Mouse (Mus musculus) bone marrow, adult 2 months (tissue): Measurements from ENCODE around the gene P2ry10b. TPM values are rescaled to one million over a fixed set of nuclear protein-coding genes. Genes with fewer than 3 reads are reported as not detected.

Source experiments
- H3K27ac ChIP-seq: fragments of 200-500 bp; 2 replicates; pipeline ENCODE4 v1.5.1; 2012; ENCODE audit warnings: low read depth, mild to moderate bottlenecking, control low read depth, inconsistent platforms, low read length; ENCODE audit not compliant: control insufficient read depth, poor library complexity, insufficient read depth
- H3K4me1 ChIP-seq: fragments of 200-500 bp; 2 replicates; pipeline ENCODE4 v1.6.1; 2011; ENCODE audit warnings: low read length; ENCODE audit not compliant: control insufficient read depth, insufficient read depth
- H3K4me3 ChIP-seq: fragments of 200-500 bp; replicated peaks from 2 replicates; pipeline ENCODE3; 2011; ENCODE audit warnings: mild to moderate bottlenecking, low read depth, low read length, control low read depth; ENCODE audit not compliant: control insufficient read depth
- CTCF ChIP-seq: fragments of 200-500 bp; IDR thresholded peaks from 2 replicates; pipeline ENCODE4 v1.5.1; 2011; ENCODE audit warnings: low read length, control low read depth; ENCODE audit not compliant: control insufficient read depth, insufficient read depth
- POLR2A ChIP-seq: fragments of 200-500 bp; IDR thresholded peaks from 2 replicates; pipeline ENCODE4 v1.6.1; 2011; ENCODE audit warnings: low read depth, mild to moderate bottlenecking, control low read depth, low read length, borderline replicate concordance; ENCODE audit not compliant: control insufficient read depth
- WGBS: fragments of 180-500 bp; shearing (Covaris S2); methylation state at CpG from one replicate; pipeline ENCODE4 v1.1.7; 2018; 5-methylcytosine and 5-hydroxymethylcytosine counted together
- polyA plus RNA-seq: library from polyadenylated mRNA; stranded (reverse); fragments of >200 nt; gene quantifications from 2 replicates; pipeline ENCODE4 v1.2.4, GENCODE M21; 2011; ENCODE audit warnings: low replicate concordance; ENCODE audit not compliant: missing spikeins, insufficient read depth, insufficient read length

P2ry10b gene
- polyA plus RNA-seq, 1 experiment, result not detected

DNA sequence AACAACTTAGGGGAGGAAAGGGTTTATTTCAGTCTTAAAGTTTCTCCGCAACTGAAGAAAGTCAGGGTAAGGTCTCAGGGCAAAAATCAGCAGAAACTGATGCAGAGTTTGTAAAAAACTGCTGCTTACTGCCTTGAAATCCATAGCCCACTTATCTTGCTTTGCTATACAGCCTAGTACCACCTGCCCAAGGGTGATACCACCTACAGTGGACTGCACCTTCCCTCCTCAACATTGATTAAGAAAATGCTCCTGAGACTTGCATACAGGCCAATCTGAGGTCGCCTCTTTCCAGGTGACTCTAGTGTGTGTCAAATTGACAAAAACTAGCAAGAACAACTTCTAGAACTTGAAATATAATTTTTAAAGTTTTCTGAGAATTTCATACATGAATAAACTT, 7.3 kb downstream of the P2ry10b start:
- WGBS, result 81% methylated on average over 2 of the region's 2 CpGs
- H3K4me1 ChIP-seq, result no peaks in the 10 kb centered on the region
- TF ChIP-seq CTCF (no peak), POLR2A (no peak)
- no peak overlapping the region for H3K4me3 ChIP-seq
- no peak overlapping the region; the same call in 1 of the 2 replicates for H3K27ac ChIP-seq

- TF ChIP-seq CTCF (no peak; the same call in 1 of the 2 replicates), POLR2A (no peak)
- no peaks in the 10 kb centered on the region for H3K4me1 ChIP-seq
- no peak overlapping the region for H3K4me3 ChIP-seq
- H3K27ac ChIP-seq, result no peak overlapping the region
Observed at GRCm38 (mm10) chrX:107160496-107160895, 11.8 kb downstream of the P2ry10b start.

DNA sequence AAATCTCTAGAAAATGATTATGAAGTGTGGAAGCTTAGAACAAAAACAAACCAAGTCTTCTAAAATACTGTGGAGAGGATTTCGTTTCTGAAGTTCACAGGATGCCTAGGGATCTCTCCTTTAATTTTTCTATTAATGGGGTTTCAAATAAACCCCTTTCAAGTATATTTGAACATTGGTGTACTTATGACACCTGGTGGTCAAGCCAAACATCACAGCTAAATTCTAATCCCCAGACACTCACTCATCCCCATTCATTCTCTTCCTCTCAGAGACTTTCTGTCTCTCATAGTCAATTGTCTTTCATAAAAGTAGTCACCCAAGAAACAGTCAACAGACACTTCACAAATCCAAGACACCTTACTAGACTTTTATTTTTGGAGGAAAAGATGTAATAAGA, 19.6 kb downstream of the P2ry10b start:
- Histone ChIP-seq H3K4me1 (no peaks in the 10 kb centered on the region), H3K4me3 (no peak overlapping the region), H3K27ac (no peak overlapping the region)
- TF ChIP-seq POLR2A, result no peak
- no peak for TF ChIP-seq CTCF
- WGBS, result 3% methylated on average over 1 of the region's 1 CpGs

GRCm38 (mm10) chrX:107169128-107169527, 20.4 kb downstream of the P2ry10b start:
- Histone ChIP-seq H3K27ac (no peak overlapping the region), H3K4me1 (no peaks in the 10 kb centered on the region), H3K4me3 (no peak overlapping the region)
- no peak for TF ChIP-seq POLR2A
- no peak for TF ChIP-seq CTCF

DNA sequence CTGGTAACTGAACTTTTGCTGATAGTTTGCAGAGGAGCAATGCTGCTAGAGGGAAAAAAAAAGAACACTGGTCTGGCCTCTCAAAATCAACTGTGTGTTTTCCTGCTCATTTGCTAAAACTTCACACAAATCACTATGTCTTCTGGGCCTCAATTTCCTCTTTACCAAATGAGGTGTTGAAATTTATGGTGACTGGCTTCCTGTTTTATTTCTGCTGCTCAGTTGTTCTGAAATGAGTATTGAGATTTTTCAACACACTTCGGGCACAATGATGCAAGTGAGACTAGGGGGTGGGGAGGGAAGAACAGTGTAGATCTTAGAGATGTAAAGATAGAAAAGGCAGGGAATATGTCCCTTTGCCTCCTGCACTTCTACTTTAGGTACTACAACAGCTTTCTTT, 30.0 kb downstream of the P2ry10b start:
- WGBS, result 4% methylated on average over 1 of the region's 1 CpGs
- TF ChIP-seq POLR2A, result no peak
- TF ChIP-seq CTCF, result no peak
- no peak overlapping the region for H3K4me3 ChIP-seq
- H3K4me1 ChIP-seq, result no peaks in the 10 kb centered on the region
- H3K27ac ChIP-seq, result no peak overlapping the region

GRCm38 (mm10) chrX:107217577-107218090, 68.9 kb downstream of the P2ry10b start:
- TF ChIP-seq POLR2A (no peak), CTCF (no peak)
- Histone ChIP-seq H3K4me3 (no peak overlapping the region), H3K27ac (no peak overlapping the region), H3K4me1 (no peaks in the 10 kb centered on the region)
- WGBS, result 66% methylated on average over 2 of the region's 2 CpGs

Other genes with a start within 250 kb of the P2ry10b start
- gene Lpar4, start 228.3 kb upstream of the P2ry10b start, polyA plus RNA-seq, result 1.0 TPM in 1 of 2 replicates, not detected in the other
- gene P2ry10, start 60.4 kb upstream of the P2ry10b start, polyA plus RNA-seq, result 2.4 and 3.1 TPM in 2 replicates
- gene Gpr174, start 107.0 kb downstream of the P2ry10b start, polyA plus RNA-seq, result 1.2 and 1.7 TPM in 2 replicates